Mouse (Mus musculus) G1E (cell line): ENCODE results near the gene Qser1. TPM values are rescaled to one million over a fixed set of nuclear protein-coding genes. Genes with fewer than 3 reads are reported as not detected.
"Not testable (repeated sequence)": the region's sequence is repeated elsewhere in the genome, so short reads cannot be mapped to it uniquely, and the experiment has no call there.

ENCODE experiments used
- ATAC-seq: 2 replicates; pipeline ENCODE4 v1.8.0; 2016; ENCODE audit warnings: mild to moderate bottlenecking; ENCODE audit not compliant: insufficient number of reproducible peaks, poor library complexity, low FRiP score, severe bottlenecking; ENCODE audit errors: extremely low read depth
- DNase-seq: peaks from one replicate; pipeline ENCODE4 v3.0.0; 2012; ENCODE audit warnings: low spot score
- H3K27me3 ChIP-seq: 2 replicates; pipeline ENCODE4 v1.6.1; 2012; ENCODE audit warnings: mild to moderate bottlenecking, low read length, inconsistent platforms; ENCODE audit not compliant: insufficient read depth
- H3K36me3 ChIP-seq: replicated peaks from 2 replicates; pipeline ENCODE3; 2012; ENCODE audit warnings: mild to moderate bottlenecking, inconsistent platforms
- H3K4me1 ChIP-seq: 2 replicates; pipeline ENCODE4 v1.6.1; 2012; ENCODE audit warnings: low read depth, low read length, inconsistent platforms, mixed read lengths; ENCODE audit not compliant: insufficient read depth
- H3K4me3 ChIP-seq: 2 replicates; pipeline ENCODE4 v1.5.1; 2012; ENCODE audit warnings: low read depth, mild to moderate bottlenecking, inconsistent platforms, low read length, moderate library complexity, mixed read lengths
- H3K9me3 ChIP-seq: replicated peaks from 2 replicates; pipeline ENCODE4 v1.6.1; 2012; ENCODE audit warnings: inconsistent platforms
- CTCF ChIP-seq: IDR thresholded peaks from 2 replicates; pipeline ENCODE4 v1.5.1; 2012; ENCODE audit warnings: low read depth, low read length, inconsistent platforms, mixed read lengths
- GATA1 ChIP-seq: IDR thresholded peaks from 2 replicates; pipeline ENCODE4 v1.6.1; 2012; ENCODE audit warnings: borderline replicate concordance, low read length, inconsistent platforms, mixed read lengths
- GATA2 ChIP-seq: IDR thresholded peaks from 2 replicates; pipeline ENCODE4 v1.6.1; 2012; ENCODE audit warnings: low read depth, low read length, inconsistent platforms, borderline replicate concordance
- POLR2AphosphoS5 ChIP-seq: IDR thresholded peaks from 2 replicates; pipeline ENCODE4 v1.6.1; 2012; ENCODE audit warnings: low read depth, low read length, inconsistent platforms; ENCODE audit not compliant: insufficient replicate concordance
- TAL1 ChIP-seq: conservative IDR thresholded peaks from 2 replicates; pipeline ENCODE4 v1.6.1; 2012; ENCODE audit warnings: low read depth, low read length, inconsistent platforms, mixed read lengths
- polyA plus RNA-seq: library from polyadenylated mRNA; stranded (reverse); fragments of >175 nt; gene quantifications from 2 replicates; pipeline ENCODE4 v1.2.3, GENCODE M21; 2012
- total RNA-seq, 2 experiments: library from RNA; stranded (forward) in 1 of 2; stranded (reverse) in 1 of 2; fragments of 200-1000 nt in 1 of 2; fragments of >200 nt in 1 of 2; fragmentation: Nextera tagmentation in 1 of 2; gene quantifications; 2 replicates each; pipeline ENCODE4 v1.2.3; 2014 to 2017

The Qser1 gene
- total RNA-seq (2014; fragmentation: Nextera tagmentation) (57.8 and 61.1 TPM in 2 replicates), total RNA-seq (2017) (6.0 and 6.6 TPM in 2 replicates), polyA plus RNA-seq (2.5 and 2.6 TPM in 2 replicates)

DNA sequence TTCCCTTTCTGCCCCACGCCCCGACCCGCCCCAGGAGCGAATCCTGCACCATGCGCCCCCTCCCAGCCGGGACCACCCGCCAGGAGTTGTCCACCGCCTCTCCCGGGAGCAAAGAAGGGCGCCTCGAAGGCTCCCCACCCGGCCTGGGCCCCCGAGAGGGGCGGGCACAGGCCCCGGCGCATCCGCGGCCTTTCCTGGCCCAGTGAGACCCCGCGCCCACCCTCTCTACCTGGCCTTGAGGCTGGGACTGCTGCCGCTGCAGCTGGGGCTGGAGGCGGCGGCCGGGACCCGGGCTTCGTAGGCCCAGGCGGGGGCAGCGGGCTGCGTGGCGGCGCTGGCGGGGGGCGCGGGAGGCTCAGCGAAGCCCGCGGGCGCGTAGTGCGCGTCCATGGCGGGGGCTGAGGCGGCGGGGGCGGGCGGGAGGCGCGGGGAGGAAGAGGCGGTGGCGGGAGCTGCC is at the start of gene Qser1:
Qser1 (minus strand) TSS at position 390 of the 457 bp plus-strand sequence.
- Histone ChIP-seq H3K4me1 (peaks cover 33% of the 10 kb centered on the region), H3K9me3 (no peaks in the 10 kb centered on the region), H3K36me3 (no peaks in the 10 kb centered on the region), H3K27me3 (peaks cover 7% of the 10 kb centered on the region), H3K4me3 (peak within 1 kb of the TSS; percentile 79)
- TF ChIP-seq CTCF (no peak), GATA2 (no peak), TAL1 (no peak)
- no peak for ATAC-seq
- no peak for DNase-seq

GRCm38 (mm10) chr2:104864176-104864860 is 47.8 kb upstream of the Qser1 start:
- Histone ChIP-seq H3K36me3 (no peaks in the 10 kb centered on the region), H3K4me3 (no peak overlapping the region), H3K4me1 (no peaks in the 10 kb centered on the region), H3K27me3 (0 out of 2 replicates have a peak, but pooled peaks cover 3% of the 10 kb centered on the region), H3K9me3 (no peaks in the 10 kb centered on the region)
- TF ChIP-seq TAL1: no peak
- DNase-seq (no peak), ATAC-seq (no peak)

DNA sequence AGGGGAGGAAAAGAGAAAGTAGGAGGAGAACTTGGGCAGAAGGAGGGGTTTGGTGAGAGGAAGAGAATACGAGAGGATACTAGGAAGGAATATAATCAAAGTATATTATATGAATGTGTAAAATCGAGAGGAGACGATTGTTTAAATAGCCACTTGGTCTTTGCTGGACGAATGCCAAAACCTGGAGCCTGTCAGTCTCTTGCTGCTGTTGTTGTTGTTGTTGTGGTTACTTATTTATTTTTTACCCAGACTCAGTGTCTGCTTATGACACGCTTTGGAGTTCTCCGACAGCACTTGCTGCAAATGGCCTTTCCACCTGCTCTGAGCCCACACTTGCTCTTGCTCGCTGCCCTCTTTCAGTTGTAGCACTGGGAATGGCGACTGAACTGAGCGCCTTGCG is 43.9 kb upstream of the Qser1 start:
- Histone ChIP-seq H3K4me1 (no peaks in the 10 kb centered on the region), H3K27me3 (0 out of 2 replicates have a peak, but pooled peaks cover 3% of the 10 kb centered on the region), H3K4me3 (no peak overlapping the region), H3K9me3 (no peaks in the 10 kb centered on the region), H3K36me3 (no peaks in the 10 kb centered on the region)
- ATAC-seq: no peak
- TF ChIP-seq POLR2AphosphoS5: no peak
- no peak for TF ChIP-seq GATA2
- TF ChIP-seq TAL1: no peak
- TF ChIP-seq CTCF: no peak
- no peak for DNase-seq

- TF ChIP-seq CTCF: no peak
- TF ChIP-seq TAL1: no peak
- TF ChIP-seq POLR2AphosphoS5: no peak
- no peak for TF ChIP-seq GATA2
- no peak for TF ChIP-seq GATA1
- no peaks in the 10 kb centered on the region for H3K36me3 ChIP-seq
- 0 out of 2 replicates have a peak, but pooled peaks cover 3% of the 10 kb centered on the region for H3K27me3 ChIP-seq
- no peak for DNase-seq
- no peaks in the 10 kb centered on the region for H3K9me3 ChIP-seq
- ATAC-seq: no peak
- H3K4me1 ChIP-seq: no peaks in the 10 kb centered on the region
- no peak overlapping the region for H3K4me3 ChIP-seq
Observed at GRCm38 (mm10) chr2:104859060-104859459, 42.5 kb upstream of the Qser1 start.

GRCm38 (mm10) chr2:104858083-104858482 is 41.5 kb upstream of the Qser1 start:
- H3K27me3 ChIP-seq, H3K4me3 ChIP-seq, DNase-seq, H3K9me3 ChIP-seq, H3K36me3 ChIP-seq, ATAC-seq, H3K4me1 ChIP-seq: not testable (repeated sequence)

GRCm38 (mm10) chr2:104856218-104856617 is 39.7 kb upstream of the Qser1 start:
- no peak for TF ChIP-seq POLR2AphosphoS5
- TF ChIP-seq TAL1: no peak
- TF ChIP-seq GATA2: no peak
- TF ChIP-seq CTCF: no peak
- no peak for TF ChIP-seq GATA1
- H3K36me3 ChIP-seq: no peaks in the 10 kb centered on the region
- no peaks in the 10 kb centered on the region for H3K9me3 ChIP-seq
- no peaks in the 10 kb centered on the region for H3K4me1 ChIP-seq
- H3K4me3 ChIP-seq: no peak overlapping the region
- peaks cover 10% of the 10 kb centered on the region; the same call in 1 of the 2 replicates for H3K27me3 ChIP-seq
- no peak for ATAC-seq
- no peak for DNase-seq

DNA sequence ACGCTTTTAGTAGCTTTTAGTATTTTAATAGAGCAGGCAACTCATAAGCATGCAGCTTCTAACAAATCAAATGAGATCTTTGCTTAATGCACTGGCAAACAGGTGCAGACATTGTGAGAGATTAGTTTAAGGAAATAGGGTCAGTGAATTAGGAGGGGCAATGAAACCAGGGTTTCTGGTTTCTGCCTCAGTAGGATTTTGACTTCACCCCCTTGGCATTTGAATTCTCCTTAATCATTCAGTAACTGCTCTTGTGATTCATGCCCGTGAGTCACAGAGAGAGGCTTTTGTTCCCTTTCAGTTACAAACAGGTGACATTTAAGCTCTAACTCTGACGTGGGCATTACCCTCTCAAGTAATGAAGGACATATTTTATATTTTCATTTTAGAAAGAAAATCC is 39.2 kb upstream of the Qser1 start:
- no peak for DNase-seq
- Histone ChIP-seq H3K9me3 (no peaks in the 10 kb centered on the region), H3K27me3 (peaks cover 10% of the 10 kb centered on the region; the same call in 1 of the 2 replicates), H3K4me1 (no peaks in the 10 kb centered on the region), H3K36me3 (no peaks in the 10 kb centered on the region), H3K4me3 (no peak overlapping the region)
- ATAC-seq: no peak
- TF ChIP-seq GATA1 (no peak), TAL1 (no peak)
